Mouse (Mus musculus) spleen, adult 2 months (tissue): ENCODE results near the gene Pde2a. TPM values are rescaled to one million over a fixed set of nuclear protein-coding genes. Genes with fewer than 3 reads are reported as not detected.
A peak's percentile ranks its signal among the peaks of the same experiment; 100 is the strongest.

ENCODE experiments used
- DNase-seq, 2 experiments: peaks; one replicate each; pipeline versions ENCODE4 v3.0.0 to v3.0.0-alpha.2; 2012 to 2021; ENCODE audit warnings: low spot score in 2 of 2, low read depth in 1 of 2
- H3K27ac ChIP-seq: fragments of 200-500 bp; 2 replicates; pipeline ENCODE4 v1.5.1; 2012; ENCODE audit warnings: low read length, inconsistent platforms; ENCODE audit not compliant: insufficient read depth
- H3K27me3 ChIP-seq: fragments of 200-500 bp; 2 replicates; pipeline ENCODE4 v1.6.1; 2012; ENCODE audit warnings: mild to moderate bottlenecking, moderate library complexity, low read length, inconsistent platforms; ENCODE audit not compliant: control insufficient read depth, insufficient read depth
- H3K36me3 ChIP-seq: fragments of 200-500 bp; 2 replicates; pipeline ENCODE4 v1.6.1; 2012; ENCODE audit warnings: mild to moderate bottlenecking, low read length, inconsistent platforms; ENCODE audit not compliant: control insufficient read depth, insufficient read depth
- H3K4me1 ChIP-seq: fragments of 200-500 bp; 2 replicates; pipeline ENCODE4 v1.6.1; 2011; ENCODE audit warnings: inconsistent platforms; ENCODE audit not compliant: control insufficient read depth, insufficient read depth, insufficient read length
- H3K4me3 ChIP-seq: fragments of 200-500 bp; 2 replicates; pipeline ENCODE4 v1.5.1; 2011; ENCODE audit warnings: mild to moderate bottlenecking, inconsistent platforms; ENCODE audit not compliant: insufficient read depth, insufficient read length; ENCODE audit errors: extremely low read depth
- CTCF ChIP-seq: fragments of 200-500 bp; IDR thresholded peaks from 2 replicates; pipeline ENCODE4 v1.5.1; 2011; ENCODE audit warnings: mild to moderate bottlenecking, inconsistent platforms; ENCODE audit not compliant: insufficient read depth, insufficient read length, insufficient replicate concordance; ENCODE audit errors: extremely low read depth
- POLR2A ChIP-seq: fragments of 200-500 bp; IDR thresholded peaks from 2 replicates; pipeline ENCODE4 v1.6.1; 2011; ENCODE audit warnings: low read depth, low read length, inconsistent platforms
- WGBS: fragments of 180-500 bp; shearing (Covaris S2); methylation state at CpG from one replicate; pipeline ENCODE4 v1.1.7; 2018; 5-methylcytosine and 5-hydroxymethylcytosine counted together
- polyA plus RNA-seq: library from polyadenylated mRNA; depleted of rRNA; stranded (reverse); fragments of >200 nt; gene quantifications from 2 replicates; pipeline ENCODE4 v1.2.3, GENCODE M21; 2012

The Pde2a gene
- polyA plus RNA-seq, 1 experiment, result 48.4 TPM

GRCm38 (mm10) chr7:101414661-101415511 lies 6.6 kb upstream of the Pde2a start:
- Histone ChIP-seq H3K27me3 (no peaks in the 10 kb centered on the region), H3K4me1 (no peaks in the 10 kb centered on the region), H3K4me3 (no peak overlapping the region), H3K27ac (no peak overlapping the region), H3K36me3 (peaks cover 9% of the 10 kb centered on the region; the same call in 1 of the 2 replicates)
- DNase-seq, result no peak
- 75% methylated on average over 7 of the region's 7 CpGs for WGBS
- TF ChIP-seq CTCF, result no peak
- TF ChIP-seq POLR2A, result no peak

- H3K4me1 ChIP-seq, result no peaks in the 10 kb centered on the region
- WGBS, result 65% methylated on average over 8 of the region's 8 CpGs
- no peaks in the 10 kb centered on the region for H3K27me3 ChIP-seq
- DNase-seq, result no peak
- TF ChIP-seq CTCF (no peak), POLR2A (no peak)
- H3K27ac ChIP-seq, result no peak overlapping the region
- H3K36me3 ChIP-seq, result peaks cover 8% of the 10 kb centered on the region; the same call in 1 of the 2 replicates
- H3K4me3 ChIP-seq, result no peak overlapping the region
These were observed 5.9 kb upstream of the Pde2a start for GRCm38 (mm10) chr7:101415512-101416100.

- no peak for DNase-seq
- TF ChIP-seq CTCF, result no peak
- TF ChIP-seq POLR2A, result no peak
- no peak overlapping the region for H3K4me3 ChIP-seq
- peaks cover 4% of the 10 kb centered on the region; the same call in 1 of the 2 replicates for H3K36me3 ChIP-seq
- H3K27me3 ChIP-seq, result no peaks in the 10 kb centered on the region; the same call in 1 of the 2 replicates
- 63% methylated on average over 5 of the region's 5 CpGs for WGBS
- H3K4me1 ChIP-seq, result no peaks in the 10 kb centered on the region
- H3K27ac ChIP-seq, result no peak overlapping the region
These were observed 5.1 kb upstream of the Pde2a start for GRCm38 (mm10) chr7:101416391-101416790.

- peaks cover 4% of the 10 kb centered on the region; the same call in 1 of the 2 replicates for H3K4me1 ChIP-seq
- H3K4me3 ChIP-seq, result no peak overlapping the region
- TF ChIP-seq POLR2A (no peak), CTCF (no peak)
- 0 out of 2 replicates have a peak, but pooled peaks cover 2% of the 10 kb centered on the region for H3K36me3 ChIP-seq
- WGBS, result 10% methylated on average over 27 of the region's 27 CpGs
- DNase-seq, result peak in 1 of 2 experiments; percentile 15
- peaks cover 1% of the 10 kb centered on the region; the same call in 1 of the 2 replicates for H3K27me3 ChIP-seq
- no peak overlapping the region for H3K27ac ChIP-seq
These were observed 2.3 kb upstream of the Pde2a start for GRCm38 (mm10) chr7:101419013-101419770.

- WGBS, result 46% methylated on average over 3 of the region's 3 CpGs
- H3K27ac ChIP-seq, result no peak overlapping the region
- no peak for DNase-seq
- H3K4me3 ChIP-seq, result no peak overlapping the region
- peaks cover 4% of the 10 kb centered on the region; the same call in 1 of the 2 replicates for H3K4me1 ChIP-seq
- TF ChIP-seq POLR2A (no peak), CTCF (no peak)
- H3K36me3 ChIP-seq, result no peaks in the 10 kb centered on the region
- H3K27me3 ChIP-seq, result peaks cover 1% of the 10 kb centered on the region; the same call in 1 of the 2 replicates
These were observed 578 bp downstream of the Pde2a start for GRCm38 (mm10) chr7:101422069-101422468.

- no peak overlapping the region for H3K4me3 ChIP-seq
- peaks cover 1% of the 10 kb centered on the region; the same call in 1 of the 2 replicates for H3K27me3 ChIP-seq
- no peaks in the 10 kb centered on the region for H3K36me3 ChIP-seq
- no peak overlapping the region for H3K27ac ChIP-seq
- TF ChIP-seq POLR2A (no peak), CTCF (no peak)
- 73% methylated on average over 8 of the region's 8 CpGs for WGBS
- peaks cover 4% of the 10 kb centered on the region; the same call in 1 of the 2 replicates for H3K4me1 ChIP-seq
- peak in 1 of 2 experiments; percentile 12 for DNase-seq
These were observed 1.2 kb downstream of the Pde2a start for GRCm38 (mm10) chr7:101422646-101423045.
